Mouse (Mus musculus) mouse embryonic stem cell (cell line): ENCODE measurements at regions not wholly inside any gene's neighbourhood (a gene's known extent, or its start where the extent isn't known, plus 50 kb on each side); places are given as distances from the start of the nearest gene placed in this dataset.

Experiments used
- in situ Hi-C, 2 experiments: fragments of 300-500 bp; cut with MboI; formaldehyde crosslinking; loops; 1 replicate in 1 of 2; 3 replicates in 1 of 2; pipeline ENCODE4 v1.14.3; 2019 to 2020; ENCODE audit warnings: low sequenced_read_pairs in 2 of 2, low pct_unique_long_range_greater_than_20kb in 1 of 2, mixed read lengths in 1 of 2; ENCODE audit not compliant: unreplicated experiment in 1 of 2

GRCm38 (mm10) chr9:62174651-62175050 is 52.2 kb upstream of the Glce start:
- in situ Hi-C loops: no loop called here
